Mouse (Mus musculus) C2C12 (cell line): ENCODE measurements at regions not wholly inside any gene's neighbourhood (a gene's known extent, or its start where the extent isn't known, plus 50 kb on each side); places are given as distances from the start of the nearest gene placed in this dataset.

Experiments used
- CTCF ChIP-seq: IDR thresholded peaks from one replicate; pipeline ENCODE4 v1.5.1; 2011; ENCODE audit not compliant: control insufficient read depth, insufficient read depth, insufficient read length
- MAX ChIP-seq: IDR thresholded peaks from one replicate; pipeline ENCODE4 v1.6.1; 2011; ENCODE audit warnings: mild to moderate bottlenecking, control low read depth

DNA sequence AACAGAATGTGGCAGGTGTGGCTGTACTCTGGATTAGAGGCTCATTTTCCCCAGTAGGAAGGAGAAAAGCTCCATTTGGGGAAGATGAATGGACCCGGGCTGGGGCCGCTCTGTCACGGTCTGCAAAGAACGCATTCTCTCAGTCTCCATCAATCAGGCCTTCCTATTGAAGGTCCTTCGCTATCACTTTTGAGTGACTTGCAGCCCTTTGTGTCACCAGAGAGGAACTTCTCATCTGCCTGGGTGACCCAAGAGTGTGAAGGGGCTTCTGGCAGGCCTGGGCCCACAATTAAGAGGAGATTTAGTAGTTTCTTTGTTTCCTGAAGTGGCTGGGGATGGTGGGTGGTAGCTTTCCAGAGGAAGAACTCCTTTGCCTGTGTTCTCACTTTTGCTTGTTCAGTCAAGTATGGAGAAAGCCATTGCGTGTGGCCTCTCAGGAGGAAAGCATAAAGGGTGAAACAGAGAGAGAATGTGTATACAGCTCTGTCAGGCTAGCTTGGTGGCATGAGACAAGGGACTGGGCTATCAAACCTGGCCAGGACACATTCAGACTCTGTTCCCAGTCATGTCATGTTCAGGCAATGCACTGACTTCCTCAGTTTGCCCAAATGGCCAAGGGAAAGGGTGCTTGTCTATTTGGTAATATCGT, 1374.2 kb downstream of the Gsdmc2 start:
- no peak for TF ChIP-seq MAX
- TF ChIP-seq CTCF, result no peak
